Mouse (Mus musculus) embryo, embryonic 10.5 days (tissue): ENCODE measurements around the gene Efnb3.

Source experiments
- DNase-seq: peaks from one replicate; pipeline ENCODE4 v3.0.0-alpha.2; 2015; ENCODE audit warnings: low spot score

Gene Efnb3

GRCm38 (mm10) chr11:69582230-69582805 is 22.3 kb upstream of the Efnb3 start:
- no peak for DNase-seq

GRCm38 (mm10) chr11:69581814-69582213 is 21.8 kb upstream of the Efnb3 start:
- peak; percentile 60 for DNase-seq

GRCm38 (mm10) chr11:69581147-69581688 is 21.2 kb upstream of the Efnb3 start:
- peak; percentile 97 for DNase-seq

- no peak for DNase-seq
Observed at GRCm38 (mm10) chr11:69580572-69581146, 20.7 kb upstream of the Efnb3 start.

- peak; percentile 97 for DNase-seq
Observed at GRCm38 (mm10) chr11:69580091-69580514, 20.1 kb upstream of the Efnb3 start, which contains the start of the genes Wrap53 and Trp53. Gene Wrap53, minus strand, starts transcription at chr11:69580255. Gene Trp53, plus strand, starts transcription at chr11:69580359.

- peak; percentile 100 for DNase-seq
Observed at GRCm38 (mm10) chr11:69579128-69580017, 19.4 kb upstream of the Efnb3 start.

GRCm38 (mm10) chr11:69578301-69578700 is 18.3 kb upstream of the Efnb3 start:
- no peak for DNase-seq

- no peak for DNase-seq
Observed at GRCm38 (mm10) chr11:69576307-69576706, 16.3 kb upstream of the Efnb3 start.

- peak; percentile 75 for DNase-seq
Observed at GRCm38 (mm10) chr11:69575220-69575619, 15.2 kb upstream of the Efnb3 start.

GRCm38 (mm10) chr11:69565131-69565530 is 5.1 kb upstream of the Efnb3 start:
- DNase-seq = no peak

GRCm38 (mm10) chr11:69564391-69564790 is 4.4 kb upstream of the Efnb3 start:
- DNase-seq = no peak

- DNase-seq = no peak
Observed at GRCm38 (mm10) chr11:69563373-69563772, 3.4 kb upstream of the Efnb3 start.

GRCm38 (mm10) chr11:69560896-69561854 is 1.2 kb upstream of the Efnb3 start:
- DNase-seq = peak; percentile 89

GRCm38 (mm10) chr11:69559183-69559582 is 822 bp downstream of the Efnb3 start:
- DNase-seq = peak; percentile 44

- no peak for DNase-seq
Observed at GRCm38 (mm10) chr11:69558756-69559155, 1.2 kb downstream of the Efnb3 start.

GRCm38 (mm10) chr11:69557381-69557958 is 2.5 kb downstream of the Efnb3 start:
- DNase-seq = peak; percentile 67

GRCm38 (mm10) chr11:69554539-69555140 is 5.4 kb downstream of the Efnb3 start:
- no peak for DNase-seq

GRCm38 (mm10) chr11:69553341-69553721 is 6.7 kb downstream of the Efnb3 start:
- DNase-seq = peak; percentile 68

- peak; percentile 91 for DNase-seq
Observed at GRCm38 (mm10) chr11:69552622-69553340, 7.2 kb downstream of the Efnb3 start.

GRCm38 (mm10) chr11:69551310-69551709 is 8.7 kb downstream of the Efnb3 start:
- DNase-seq = no peak
